Mouse (Mus musculus) 3134 (cell line): ENCODE results near the gene Met.

Experiments
- DNase-seq: peaks from one replicate; pipeline ENCODE4 v3.0.0-alpha.2; 2011; ENCODE audit warnings: low spot score; ENCODE audit not compliant: insufficient read length; ENCODE audit errors: extremely low read depth

Met gene

GRCm38 (mm10) chr6:17463434-17464280 lies at the start of gene Met:
Met (plus strand) TSS chr6:17463800.
- peak; percentile 85 for DNase-seq

GRCm38 (mm10) chr6:17418226-17418625 lies 45.4 kb upstream of the Met start:
- DNase-seq, result peak; percentile 24

- no peak for DNase-seq
Measured at GRCm38 (mm10) chr6:17422432-17422831, 41.2 kb upstream of the Met start.

GRCm38 (mm10) chr6:17429041-17429440 lies 34.6 kb upstream of the Met start:
- no peak for DNase-seq

GRCm38 (mm10) chr6:17429611-17430010 lies 34.0 kb upstream of the Met start:
- no peak for DNase-seq

- DNase-seq, result no peak
Measured at GRCm38 (mm10) chr6:17443311-17443710, 20.3 kb upstream of the Met start.

GRCm38 (mm10) chr6:17451305-17451704 lies 12.3 kb upstream of the Met start:
- DNase-seq, result no peak

- no peak for DNase-seq
Measured at GRCm38 (mm10) chr6:17455116-17455515, 8.5 kb upstream of the Met start.

- no peak for DNase-seq
Measured at GRCm38 (mm10) chr6:17459561-17459960, 4.0 kb upstream of the Met start.

- peak; percentile 36 for DNase-seq
Measured at GRCm38 (mm10) chr6:17461435-17461834, 2.2 kb upstream of the Met start.

GRCm38 (mm10) chr6:17464281-17465025 lies 853 bp downstream of the Met start:
- DNase-seq, result no peak

- no peak for DNase-seq
Measured at GRCm38 (mm10) chr6:17466526-17466925, 2.9 kb downstream of the Met start.

GRCm38 (mm10) chr6:17468993-17469392 lies 5.4 kb downstream of the Met start:
- no peak for DNase-seq

GRCm38 (mm10) chr6:17473128-17473527 lies 9.5 kb downstream of the Met start:
- DNase-seq, result no peak

- no peak for DNase-seq
Measured at GRCm38 (mm10) chr6:17477823-17478222, 14.2 kb downstream of the Met start.

- no peak for DNase-seq
Measured at GRCm38 (mm10) chr6:17478252-17478651, 14.7 kb downstream of the Met start.

- peak; percentile 45 for DNase-seq
Measured at GRCm38 (mm10) chr6:17478838-17479570, 15.4 kb downstream of the Met start.

- no peak for DNase-seq
Measured at GRCm38 (mm10) chr6:17481068-17481467, 17.5 kb downstream of the Met start.

GRCm38 (mm10) chr6:17485244-17485643 lies 21.6 kb downstream of the Met start:
- DNase-seq, result peak; percentile 45

GRCm38 (mm10) chr6:17485782-17486181 lies 22.2 kb downstream of the Met start:
- DNase-seq, result no peak

- DNase-seq, result no peak
Measured at GRCm38 (mm10) chr6:17488291-17488817, 24.8 kb downstream of the Met start.
